Mouse (Mus musculus): ENCODE results near the gene Tex13a. TPM values are rescaled to one million over a fixed set of nuclear protein-coding genes. Genes with fewer than 3 reads are reported as not detected.

Gene Tex13a
- polyA plus RNA-seq (2016; fragmentation: Nextera tagmentation; extraction: Ambion mirVana) = not detected in 2 replicates

DNA sequence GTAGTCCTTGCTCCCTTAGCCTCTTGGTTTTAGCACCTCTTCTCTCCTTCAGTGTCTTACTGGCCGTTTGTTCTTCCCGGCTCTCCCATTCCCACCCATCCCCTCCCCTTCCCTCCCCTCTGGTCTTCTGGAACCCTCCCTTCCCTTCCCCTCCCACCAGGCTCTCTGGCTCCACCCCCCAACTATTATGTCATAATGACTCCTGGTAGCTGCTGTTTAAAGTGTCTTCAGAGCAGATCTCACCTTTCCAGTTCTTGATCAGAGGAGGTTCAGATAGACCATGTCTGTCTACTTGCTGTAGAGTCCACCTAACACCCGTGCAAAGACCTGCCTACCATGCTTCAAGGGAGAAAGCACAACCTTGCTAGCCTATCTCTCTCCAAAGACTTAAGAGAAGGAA is at the start of gene Tex13a:
Gene Tex13a (minus strand): TSS at position 101 of the 400 bp plus-strand sequence.
- no peaks in the 10 kb centered on the region for H3K4me1 ChIP-seq
- no peak within 1 kb of the TSS for H3K9ac ChIP-seq
- no peak for ATAC-seq (ENCODE audit: low FRiP score)
- no peak within 1 kb of the TSS for H3K27ac ChIP-seq
- no peaks in the 10 kb centered on the region for H3K36me3 ChIP-seq (replicated peaks)
- H3K9me3 ChIP-seq = no peaks in the 10 kb centered on the region
- no peaks in the 10 kb centered on the region; the same call in 1 of the 2 replicates for H3K27me3 ChIP-seq
- no peak within 1 kb of the TSS for H3K4me3 ChIP-seq (replicated peaks)
- 92% methylated on average over 3 of the region's 3 CpGs for WGBS
- H3K4me2 ChIP-seq = no peak within 1 kb of the TSS

DNA sequence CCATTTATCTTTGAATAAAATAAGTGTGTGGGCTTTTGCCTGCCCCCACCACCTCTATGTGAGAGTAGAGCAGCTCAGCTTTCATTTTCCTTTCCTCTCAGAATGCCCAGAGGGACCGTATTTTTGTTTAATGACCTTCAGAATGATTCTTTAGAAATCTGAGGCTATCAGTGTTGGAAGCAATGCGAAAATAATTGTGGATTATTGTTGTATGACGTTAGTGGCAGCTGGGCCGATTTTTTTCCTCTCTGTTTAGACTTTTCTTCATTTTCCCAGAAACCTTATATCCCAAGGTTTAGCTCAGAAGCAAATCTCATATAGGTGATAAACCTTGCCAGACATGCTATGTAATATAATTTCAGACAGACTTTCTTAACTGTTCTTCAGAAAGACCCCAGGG is 25.2 kb upstream of the Tex13a start:
- no peaks in the 10 kb centered on the region for H3K9me3 ChIP-seq
- H3K4me2 ChIP-seq = no peak overlapping the region
- H3K27ac ChIP-seq = no peak overlapping the region
- H3K4me3 ChIP-seq (replicated peaks) = no peak overlapping the region
- no peaks in the 10 kb centered on the region for H3K4me1 ChIP-seq
- no peaks in the 10 kb centered on the region for H3K27me3 ChIP-seq
- H3K9ac ChIP-seq = no peak overlapping the region
- no peak for ATAC-seq (ENCODE audit: low FRiP score)
- WGBS = 68% methylated on average over 4 of the region's 4 CpGs
- no peaks in the 10 kb centered on the region for H3K36me3 ChIP-seq (replicated peaks)

DNA sequence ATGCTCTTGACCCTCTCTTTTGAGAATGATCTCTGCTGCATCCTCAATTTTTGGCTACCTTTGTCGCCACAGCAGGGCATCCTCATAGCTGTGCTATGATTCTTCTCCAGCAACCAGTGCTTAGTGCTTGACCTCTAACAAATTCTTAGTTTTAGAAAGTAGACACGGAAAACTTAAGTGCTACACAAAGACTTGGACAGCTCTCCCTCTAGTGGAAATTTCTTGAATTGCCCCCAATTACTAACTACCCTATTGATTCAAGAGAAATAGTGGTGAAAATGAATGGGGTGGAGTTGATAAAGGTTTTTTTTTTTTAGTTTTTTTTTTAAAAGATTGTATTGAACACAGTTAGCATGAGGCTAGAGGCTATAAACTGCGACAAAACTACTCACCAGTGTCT is 39.2 kb downstream of the Tex13a start:
- no peak for ATAC-seq (ENCODE audit: low FRiP score)
- H3K9ac ChIP-seq = no peak overlapping the region
- H3K27me3 ChIP-seq = peaks cover 4% of the 10 kb centered on the region; the same call in 1 of the 2 replicates
- no peaks in the 10 kb centered on the region for H3K9me3 ChIP-seq
- H3K27ac ChIP-seq = no peak overlapping the region
- no peak overlapping the region for H3K4me3 ChIP-seq (replicated peaks)
- no peak overlapping the region for H3K4me2 ChIP-seq
- H3K4me1 ChIP-seq = no peaks in the 10 kb centered on the region
- H3K36me3 ChIP-seq (replicated peaks) = no peaks in the 10 kb centered on the region
- WGBS = 15% methylated on average over 3 of the region's 3 CpGs

All from forebrain, embryonic 12.5 days (tissue).